Mouse (Mus musculus) lung, postnatal 0 days (tissue): ENCODE measurements at regions not wholly inside any gene's neighbourhood (a gene's known extent, or its start where the extent isn't known, plus 50 kb on each side); places are given as distances from the start of the nearest gene placed in this dataset.

ENCODE experiments used
- ATAC-seq: fragments of 200-750 bp; cut with Nextera tagmentation; 2 replicates; pipeline ENCODE4 v1.8.0; 2017; ENCODE audit warnings: moderate library complexity
- DNase-seq: peaks from one replicate; pipeline ENCODE4 v3.0.0-alpha.2; 2016; ENCODE audit warnings: low spot score
- H3K27ac ChIP-seq: fragments of 300-500 bp; sonication (generic); 2 replicates; pipeline ENCODE4 v1.5.1; 2014; ENCODE audit warnings: antibody characterized with exemption, mild to moderate bottlenecking, low read length, mixed read lengths
- H3K27me3 ChIP-seq: fragments of 300-500 bp; sonication (generic); replicated peaks from 2 replicates; pipeline ENCODE4 v1.6.1; 2014; ENCODE audit warnings: low read length, mixed read lengths; ENCODE audit not compliant: insufficient read depth
- H3K36me3 ChIP-seq: fragments of 300-500 bp; sonication (generic); 2 replicates; pipeline ENCODE4 v1.6.1; 2014; ENCODE audit warnings: low read length, mixed read lengths; ENCODE audit not compliant: insufficient read depth
- H3K4me1 ChIP-seq: fragments of 300-500 bp; sonication (generic); 2 replicates; pipeline ENCODE4 v1.6.1; 2014; ENCODE audit warnings: antibody characterized with exemption, low read depth, low read length, mixed read lengths; ENCODE audit not compliant: insufficient read depth
- H3K4me2 ChIP-seq: fragments of 300-500 bp; sonication (generic); replicated peaks from 2 replicates; pipeline ENCODE4 v1.6.1; 2014; ENCODE audit warnings: low read depth, mild to moderate bottlenecking, low read length, moderate library complexity, mixed read lengths
- H3K4me3 ChIP-seq: fragments of 300-500 bp; sonication (generic); 2 replicates; pipeline ENCODE4 v1.5.1; 2014; ENCODE audit warnings: low read depth, low read length
- H3K9ac ChIP-seq: fragments of 300-500 bp; sonication (generic); replicated peaks from 2 replicates; pipeline ENCODE4 v1.6.1; 2014; ENCODE audit warnings: low read depth, mild to moderate bottlenecking
- H3K9me3 ChIP-seq: fragments of 300-500 bp; sonication (generic); 2 replicates; pipeline ENCODE4 v1.6.1; 2016; ENCODE audit warnings: low read length, mixed read lengths
- CTCF ChIP-seq: IDR thresholded peaks from 2 replicates; pipeline ENCODE4 v1.5.1; 2016; ENCODE audit warnings: antibody characterized with exemption, mild to moderate bottlenecking
- EP300 ChIP-seq: IDR thresholded peaks from 2 replicates; pipeline ENCODE4 v1.6.1; 2016; ENCODE audit warnings: antibody characterized with exemption, mild to moderate bottlenecking, control low read depth
- WGBS: fragments of 180-500 bp; shearing (Covaris S2); extraction: QIAGEN DNeasy Blood & Tissue Kit; methylation state at CpG from one replicate; pipeline ENCODE4 v1.1.7; 2014; 5-methylcytosine and 5-hydroxymethylcytosine counted together

DNA sequence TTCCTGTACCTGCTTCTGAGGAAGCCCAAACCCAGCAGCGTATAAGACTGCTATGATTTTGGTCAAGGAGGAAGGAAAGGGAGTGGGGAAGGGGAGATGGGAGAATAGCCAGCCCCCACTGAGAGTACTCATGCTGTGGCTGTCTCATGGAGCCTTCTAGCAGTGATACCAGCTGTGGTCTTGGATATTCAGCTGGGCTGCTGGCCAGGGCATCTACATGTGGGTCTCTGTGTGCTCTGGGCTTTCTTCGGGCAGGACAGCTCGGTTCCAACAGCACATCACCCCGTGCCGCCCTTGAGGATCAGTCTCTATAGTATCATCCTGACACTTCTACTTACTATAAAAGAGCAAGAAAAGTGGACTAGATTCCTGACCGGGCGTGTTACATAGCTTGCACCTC lies 90.6 kb upstream of the Dapk1 start:
- Histone ChIP-seq H3K36me3 (no peaks in the 10 kb centered on the region), H3K4me2 (no peak overlapping the region), H3K27me3 (no peaks in the 10 kb centered on the region), H3K4me3 (no peak overlapping the region), H3K27ac (no peak overlapping the region), H3K9ac (no peak overlapping the region), H3K9me3 (no peaks in the 10 kb centered on the region), H3K4me1 (no peaks in the 10 kb centered on the region)
- DNase-seq = no peak
- TF ChIP-seq CTCF (no peak), EP300 (no peak)
- no peak for ATAC-seq
- 87% methylated on average over 7 of the region's 7 CpGs for WGBS

- no peak for ATAC-seq
- DNase-seq = no peak
- Histone ChIP-seq H3K27me3 (no peaks in the 10 kb centered on the region), H3K4me2 (no peak overlapping the region), H3K4me1 (no peaks in the 10 kb centered on the region), H3K4me3 (no peak overlapping the region), H3K27ac (no peak overlapping the region), H3K36me3 (no peaks in the 10 kb centered on the region), H3K9ac (no peak overlapping the region), H3K9me3 (no peaks in the 10 kb centered on the region)
- WGBS = 72% methylated on average over 8 of the region's 8 CpGs
- TF ChIP-seq EP300 (no peak), CTCF (no peak)
Observed at GRCm38 (mm10) chr13:60511628-60512027, 90.1 kb upstream of the Dapk1 start.

DNA sequence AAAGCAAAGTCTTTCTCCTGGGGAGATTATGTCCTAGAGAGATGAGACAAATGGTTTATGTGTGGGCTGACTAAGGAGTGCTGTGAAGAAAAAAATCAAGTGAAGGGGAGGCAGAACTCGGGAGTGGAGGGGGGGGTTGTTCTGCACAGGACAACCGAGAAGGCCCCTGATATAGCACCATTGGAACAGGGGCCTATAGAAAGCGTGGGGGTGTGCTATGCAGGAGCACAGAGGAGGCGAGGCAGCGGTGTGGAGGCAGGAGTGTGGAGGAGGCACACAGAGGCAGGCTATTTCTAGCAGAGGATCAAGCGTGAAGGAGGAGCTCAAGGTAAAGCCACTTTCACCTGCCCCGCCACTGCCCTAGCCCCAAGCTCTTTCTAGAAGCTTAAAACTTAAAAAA lies 88.0 kb upstream of the Dapk1 start:
- 79% methylated on average over 7 of the region's 7 CpGs for WGBS
- TF ChIP-seq EP300 = no peak
- no peaks in the 10 kb centered on the region for H3K4me1 ChIP-seq
- H3K27me3 ChIP-seq = no peaks in the 10 kb centered on the region
- no peaks in the 10 kb centered on the region for H3K9me3 ChIP-seq
- H3K4me2 ChIP-seq = no peak overlapping the region
- DNase-seq (no peak), ATAC-seq (no peak)
- no peak overlapping the region for H3K27ac ChIP-seq
- no peak overlapping the region for H3K9ac ChIP-seq
- no peaks in the 10 kb centered on the region for H3K36me3 ChIP-seq
- no peak overlapping the region for H3K4me3 ChIP-seq

GRCm38 (mm10) chr13:60514806-60515205 lies 86.9 kb upstream of the Dapk1 start:
- no peak for ATAC-seq
- no peaks in the 10 kb centered on the region for H3K36me3 ChIP-seq
- no peak overlapping the region for H3K27ac ChIP-seq
- H3K4me2 ChIP-seq = no peak overlapping the region
- WGBS = 60% methylated on average over 9 of the region's 9 CpGs
- TF ChIP-seq CTCF (no peak), EP300 (no peak)
- H3K4me1 ChIP-seq = no peaks in the 10 kb centered on the region
- DNase-seq = no peak
- no peaks in the 10 kb centered on the region for H3K27me3 ChIP-seq
- no peak overlapping the region for H3K9ac ChIP-seq
- no peak overlapping the region for H3K4me3 ChIP-seq
- H3K9me3 ChIP-seq = no peaks in the 10 kb centered on the region

GRCm38 (mm10) chr13:60518010-60518409 lies 83.7 kb upstream of the Dapk1 start:
- Histone ChIP-seq H3K4me1 (no peaks in the 10 kb centered on the region), H3K36me3 (no peaks in the 10 kb centered on the region), H3K9me3 (no peaks in the 10 kb centered on the region), H3K27ac (no peak overlapping the region), H3K9ac (no peak overlapping the region), H3K4me2 (no peak overlapping the region), H3K27me3 (no peaks in the 10 kb centered on the region), H3K4me3 (no peak overlapping the region)
- DNase-seq = no peak
- ATAC-seq = no peak
- TF ChIP-seq EP300 (no peak), CTCF (no peak)
- 69% methylated on average over 2 of the region's 2 CpGs for WGBS

- H3K9ac ChIP-seq = no peak overlapping the region
- no peak overlapping the region for H3K4me2 ChIP-seq
- no peak overlapping the region for H3K4me3 ChIP-seq
- H3K36me3 ChIP-seq = no peaks in the 10 kb centered on the region
- 49% methylated on average over 4 of the region's 4 CpGs for WGBS
- TF ChIP-seq CTCF = no peak
- no peak for TF ChIP-seq EP300
- H3K27me3 ChIP-seq = no peaks in the 10 kb centered on the region
- ATAC-seq = no peak
- no peaks in the 10 kb centered on the region for H3K4me1 ChIP-seq
- H3K9me3 ChIP-seq = no peaks in the 10 kb centered on the region
- H3K27ac ChIP-seq = no peak overlapping the region
- DNase-seq = no peak
Observed at GRCm38 (mm10) chr13:60519708-60520107, 82.0 kb upstream of the Dapk1 start.

- Histone ChIP-seq H3K9ac (no peak overlapping the region), H3K36me3 (no peaks in the 10 kb centered on the region), H3K4me1 (no peaks in the 10 kb centered on the region), H3K27me3 (no peaks in the 10 kb centered on the region), H3K9me3 (no peaks in the 10 kb centered on the region), H3K4me3 (no peak overlapping the region), H3K27ac (no peak overlapping the region), H3K4me2 (no peak overlapping the region)
- 50% methylated on average over 8 of the region's 8 CpGs for WGBS
- DNase-seq = peak; percentile 63
- peak; percentile 57 for ATAC-seq
- no peak for TF ChIP-seq EP300
- TF ChIP-seq CTCF = no peak
Observed at GRCm38 (mm10) chr13:60522719-60523450, 78.9 kb upstream of the Dapk1 start.
